Mouse (Mus musculus): ENCODE results near the gene Pxdn.

DNA sequence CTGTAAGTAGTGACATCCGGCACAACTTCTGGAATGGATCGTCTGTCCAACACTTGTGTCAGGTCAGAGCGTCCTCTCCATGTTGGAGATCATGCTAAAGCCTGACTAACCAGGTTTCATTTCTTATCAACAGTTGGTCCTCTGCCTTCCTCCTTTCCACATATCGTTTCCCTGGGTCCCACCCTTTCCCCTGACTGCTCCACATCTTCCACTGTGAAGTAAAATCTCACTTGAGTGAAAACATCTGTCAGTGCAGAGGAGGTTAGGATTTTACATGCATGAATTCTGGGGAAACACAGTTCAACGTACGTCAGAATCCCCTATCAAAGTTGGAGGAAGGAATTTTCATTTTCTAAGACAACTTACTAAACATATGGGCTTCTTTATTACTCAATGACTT is 35.1 kb downstream of the Pxdn start:
- no peak for TF ChIP-seq CTCF (IDR thresholded peaks at IDR 0.05; ENCODE audit: borderline replicate concordance, insufficient read depth, low read length)
- no peak for TF ChIP-seq POLR2A (IDR thresholded peaks at IDR 0.05; ENCODE audit: low read depth, low read length)

Data from embryonic fibroblast, embryonic 13.5 days (primary cell).